Mouse (Mus musculus) ES-E14 (cell line): Measurements from ENCODE around the gene Pigg. TPM values are rescaled to one million over a fixed set of nuclear protein-coding genes. Genes with fewer than 3 reads are reported as not detected.
A peak's percentile ranks its signal among the peaks of the same experiment; 100 is the strongest.

ENCODE experiments used
- DNase-seq: peaks from one replicate; pipeline ENCODE4 v3.0.0-alpha.2; 2013; ENCODE audit warnings: low read depth, low spot score
- H3K27ac ChIP-seq: 2 replicates; pipeline ENCODE4 v1.5.1; 2012; ENCODE audit warnings: low read depth, mild to moderate bottlenecking, low read length, moderate library complexity, mixed read lengths; ENCODE audit not compliant: poor library complexity, insufficient read depth, severe bottlenecking
- H3K36me3 ChIP-seq: 2 replicates; pipeline ENCODE4 v1.6.1; 2012; ENCODE audit warnings: mild to moderate bottlenecking, low read length, moderate library complexity, mixed read lengths; ENCODE audit not compliant: control insufficient read depth, poor library complexity, insufficient read depth, severe bottlenecking
- H3K4me1 ChIP-seq, 2 experiments: fragments of 150-350 bp in 1 of 2; sonication (generic) in 1 of 2; 2 replicates each; pipeline ENCODE4 v1.6.1; 2012; ENCODE audit warnings: low read length in 2 of 2, mild to moderate bottlenecking in 1 of 2, mixed read lengths in 1 of 2; ENCODE audit not compliant: control insufficient read depth in 2 of 2, insufficient read depth in 2 of 2, poor library complexity in 1 of 2
- H3K4me3 ChIP-seq, 2 experiments: fragments of 150-350 bp in 1 of 2; sonication (generic) in 1 of 2; 2 replicates each; pipeline ENCODE4 v1.5.1; 2012; ENCODE audit warnings: low read length in 2 of 2, low read depth in 1 of 2, mild to moderate bottlenecking in 1 of 2, mixed read lengths in 1 of 2; ENCODE audit not compliant: insufficient read depth in 1 of 2, poor library complexity in 1 of 2, severe bottlenecking in 1 of 2
- H3K9ac ChIP-seq: 2 replicates; pipeline ENCODE4 v1.6.1; 2012; ENCODE audit warnings: low read depth, mild to moderate bottlenecking, low read length, mixed read lengths; ENCODE audit not compliant: poor library complexity, insufficient read depth, severe bottlenecking
- H3K9me3 ChIP-seq: fragments of 150-350 bp; sonication (generic); 2 replicates; pipeline ENCODE4 v1.6.1; 2012; ENCODE audit warnings: low read depth, mild to moderate bottlenecking, low read length; ENCODE audit not compliant: control insufficient read depth, insufficient read depth
- CHD2 ChIP-seq: IDR thresholded peaks from 2 replicates; pipeline ENCODE4 v1.6.1; 2014; ENCODE audit warnings: mild to moderate bottlenecking, low read depth, low read length, inconsistent platforms
- HCFC1 ChIP-seq: IDR thresholded peaks from 2 replicates; pipeline ENCODE4 v1.6.1; 2012; ENCODE audit warnings: low read length, inconsistent platforms, borderline replicate concordance; ENCODE audit not compliant: insufficient read depth
- MAFK ChIP-seq: IDR thresholded peaks from 2 replicates; pipeline ENCODE4 v1.6.1; 2014; ENCODE audit warnings: mild to moderate bottlenecking, low read depth, low read length, inconsistent platforms; ENCODE audit not compliant: insufficient read depth
- ZC3H11A ChIP-seq: IDR thresholded peaks from 2 replicates; pipeline ENCODE4 v1.6.1; 2012; ENCODE audit warnings: low read depth, mild to moderate bottlenecking, inconsistent platforms, low read length, borderline replicate concordance
- ZNF384 ChIP-seq: IDR thresholded peaks from 2 replicates; pipeline ENCODE4 v1.6.1; 2012; ENCODE audit warnings: low read depth, low read length, inconsistent platforms
- in situ Hi-C, 2 experiments: fragments of 600-800 bp; cut with MboI; formaldehyde crosslinking; loops; one replicate each; pipeline ENCODE4 v1.15.1; 2025; ENCODE audit warnings: low sequenced_read_pairs in 2 of 2, inconsistent platforms in 1 of 2; ENCODE audit not compliant: unreplicated experiment in 2 of 2
- total RNA-seq: library from RNA; depleted of rRNA; stranded (reverse); fragments of 300-350 nt; gene quantifications from 2 replicates; pipeline ENCODE4 v1.2.3, GENCODE M21; 2012

Pigg gene
- total RNA-seq, 1 experiment, result 17.8 TPM

- H3K9me3 ChIP-seq, result no peaks in the 10 kb centered on the region
- peaks cover 0 to 2% of the 10 kb centered on the region in 2 experiments; a peak in 1 of 4 replicates for H3K4me1 ChIP-seq
- no peaks in the 10 kb centered on the region for H3K36me3 ChIP-seq
- TF ChIP-seq MAFK, result no peak
- TF ChIP-seq ZC3H11A, result no peak
- no peak for TF ChIP-seq ZNF384
- TF ChIP-seq HCFC1, result no peak
- TF ChIP-seq CHD2, result no peak
- no peak overlapping the region for H3K27ac ChIP-seq
- in situ Hi-C loops, result no loop called here
- peak overlapping the region; percentile 48 to 66; a peak in 3 of 4 replicates for H3K4me3 ChIP-seq
- DNase-seq, result no peak
- H3K9ac ChIP-seq, result no peak overlapping the region
Observed at GRCm38 (mm10) chr5:108368446-108368845, 56.0 kb downstream of the Pigg start.

GRCm38 (mm10) chr5:108368851-108369621 lies 56.6 kb downstream of the Pigg start:
- H3K4me3 ChIP-seq, result peak overlapping the region; percentile 15 to 32; a peak in 3 of 4 replicates
- in situ Hi-C loops, result no loop called here
- H3K9ac ChIP-seq, result 0 out of 2 replicates have a peak overlapping the region, but pooled peaks have one; percentile 6
- H3K36me3 ChIP-seq, result no peaks in the 10 kb centered on the region
- DNase-seq, result peak; percentile 34
- no peaks in the 10 kb centered on the region for H3K9me3 ChIP-seq
- TF ChIP-seq CHD2 (no peak), HCFC1 (no peak), MAFK (no peak), ZC3H11A (no peak), ZNF384 (no peak)
- no peak overlapping the region for H3K27ac ChIP-seq
- H3K4me1 ChIP-seq, result peaks cover 0 to 2% of the 10 kb centered on the region in 2 experiments; a peak in 1 of 4 replicates

- no peak for TF ChIP-seq HCFC1
- DNase-seq, result no peak
- H3K9me3 ChIP-seq, result no peaks in the 10 kb centered on the region
- peaks cover 0 to 2% of the 10 kb centered on the region in 2 experiments; a peak in 1 of 4 replicates for H3K4me1 ChIP-seq
- H3K9ac ChIP-seq, result no peak overlapping the region
- no peak overlapping the region for H3K27ac ChIP-seq
- in situ Hi-C loops, result no loop called here
- no peaks in the 10 kb centered on the region for H3K36me3 ChIP-seq
- no peak overlapping the region for H3K4me3 ChIP-seq
Observed at GRCm38 (mm10) chr5:108369964-108370363, 57.6 kb downstream of the Pigg start.

- DNase-seq, result no peak
- in situ Hi-C loops, result no loop called here
Observed at GRCm38 (mm10) chr5:108374079-108374478, 61.7 kb downstream of the Pigg start.

GRCm38 (mm10) chr5:108376059-108376458 lies 63.6 kb downstream of the Pigg start:
- no peaks in the 10 kb centered on the region for H3K9me3 ChIP-seq
- no peak overlapping the region for H3K27ac ChIP-seq
- DNase-seq, result no peak
- no peak overlapping the region for H3K4me3 ChIP-seq
- TF ChIP-seq CHD2 (no peak), HCFC1 (no peak), ZNF384 (no peak), MAFK (no peak), ZC3H11A (no peak)
- H3K9ac ChIP-seq, result no peak overlapping the region
- in situ Hi-C loops, result no loop called here
- no peaks in the 10 kb centered on the region for H3K36me3 ChIP-seq
- no peaks in the 10 kb centered on the region for H3K4me1 ChIP-seq

More at GRCm38 (mm10) chr5:108374079-108374478, 61.7 kb downstream of the Pigg start:
- no peaks in the 10 kb centered on the region for H3K9me3 ChIP-seq
- no peak overlapping the region for H3K27ac ChIP-seq
- no peaks in the 10 kb centered on the region for H3K4me1 ChIP-seq
- TF ChIP-seq ZC3H11A, result no peak
- peak; percentile 63 for TF ChIP-seq MAFK
- no peak overlapping the region for H3K9ac ChIP-seq
- H3K36me3 ChIP-seq, result no peaks in the 10 kb centered on the region
- no peak overlapping the region for H3K4me3 ChIP-seq
